Mouse (Mus musculus) intestine, embryonic 15.5 days (tissue): Measurements from ENCODE around the gene Gm14137. TPM values are rescaled to one million over a fixed set of nuclear protein-coding genes. Genes with fewer than 3 reads are reported as not detected.

ENCODE experiments used
- ATAC-seq: fragments of 200-750 bp; cut with Nextera tagmentation; 2 replicates; pipeline ENCODE4 v1.8.0; 2017; ENCODE audit warnings: moderate TSS enrichment, moderate library complexity
- H3K27ac ChIP-seq: fragments of 300-500 bp; sonication (generic); 2 replicates; pipeline ENCODE4 v1.5.1; 2015; ENCODE audit warnings: mild to moderate bottlenecking, inconsistent platforms
- H3K27me3 ChIP-seq: fragments of 300-500 bp; sonication (generic); replicated peaks from 2 replicates; pipeline ENCODE4 v1.6.1; 2015; ENCODE audit warnings: inconsistent platforms
- H3K36me3 ChIP-seq: fragments of 300-500 bp; sonication (generic); 2 replicates; pipeline ENCODE4 v1.6.1; 2015; ENCODE audit warnings: inconsistent platforms
- H3K4me1 ChIP-seq: fragments of 300-500 bp; sonication (generic); replicated peaks from 2 replicates; pipeline ENCODE4 v1.6.1; 2015; ENCODE audit warnings: inconsistent platforms
- H3K4me2 ChIP-seq: fragments of 300-500 bp; sonication (generic); replicated peaks from 2 replicates; pipeline ENCODE4 v1.6.1; 2015; ENCODE audit warnings: mild to moderate bottlenecking, inconsistent platforms
- H3K4me3 ChIP-seq: fragments of 300-500 bp; sonication (generic); replicated peaks from 2 replicates; pipeline ENCODE4 v1.5.1; 2015; ENCODE audit warnings: inconsistent platforms
- H3K9ac ChIP-seq: fragments of 300-500 bp; sonication (generic); 2 replicates; pipeline ENCODE4 v1.6.1; 2015; ENCODE audit warnings: inconsistent platforms
- H3K9me3 ChIP-seq: fragments of 300-500 bp; sonication (generic); 2 replicates; pipeline ENCODE4 v1.6.1; 2016; ENCODE audit warnings: inconsistent platforms
- WGBS: fragments of 180-500 bp; shearing (Covaris S2); methylation state at CpG from one replicate; pipeline ENCODE4 v1.1.7; 2015; 5-methylcytosine and 5-hydroxymethylcytosine counted together
- polyA plus RNA-seq: library from polyadenylated mRNA; unstranded; fragments of >200 nt; fragmentation: Nextera tagmentation; extraction: Ambion mirVana; gene quantifications from 2 replicates; pipeline ENCODE4 v1.2.1, GENCODE M21; 2015

The Gm14137 gene
- polyA plus RNA-seq, 1 experiment from 2014 or later = 0.38 TPM

- H3K36me3 ChIP-seq = no peaks in the 10 kb centered on the region
- no peaks in the 10 kb centered on the region for H3K9me3 ChIP-seq
- H3K27me3 ChIP-seq = no peaks in the 10 kb centered on the region
- H3K27ac ChIP-seq = no peak overlapping the region
- no peak overlapping the region for H3K4me2 ChIP-seq
- H3K4me3 ChIP-seq = no peak overlapping the region
- WGBS = 59% methylated on average over 6 of the region's 6 CpGs
- peaks cover 21% of the 10 kb centered on the region for H3K4me1 ChIP-seq
- ATAC-seq = no peak
- H3K9ac ChIP-seq = no peak overlapping the region
Measured at GRCm38 (mm10) chr2:119175614-119176013, 1.3 kb downstream of the Gm14137 start.

GRCm38 (mm10) chr2:119176761-119177160 is 2.5 kb downstream of the Gm14137 start:
- ATAC-seq = no peak
- Histone ChIP-seq H3K9ac (no peak overlapping the region), H3K36me3 (no peaks in the 10 kb centered on the region), H3K4me2 (no peak overlapping the region), H3K4me1 (peaks cover 21% of the 10 kb centered on the region), H3K27me3 (no peaks in the 10 kb centered on the region), H3K27ac (no peak overlapping the region), H3K4me3 (no peak overlapping the region), H3K9me3 (no peaks in the 10 kb centered on the region)
- WGBS = 47% methylated on average over 3 of the region's 3 CpGs

GRCm38 (mm10) chr2:119177384-119177939 is 3.2 kb downstream of the Gm14137 start:
- Histone ChIP-seq H3K27ac (no peak overlapping the region), H3K4me3 (no peak overlapping the region), H3K27me3 (no peaks in the 10 kb centered on the region), H3K9ac (no peak overlapping the region), H3K4me1 (peaks cover 19% of the 10 kb centered on the region), H3K4me2 (no peak overlapping the region), H3K36me3 (peaks cover 3% of the 10 kb centered on the region; the same call in 1 of the 2 replicates), H3K9me3 (no peaks in the 10 kb centered on the region)
- WGBS = 86% methylated on average over 5 of the region's 5 CpGs
- ATAC-seq = no peak

- Histone ChIP-seq H3K36me3 (peaks cover 14% of the 10 kb centered on the region; the same call in 1 of the 2 replicates), H3K4me2 (no peak overlapping the region), H3K4me1 (no peaks in the 10 kb centered on the region), H3K27me3 (no peaks in the 10 kb centered on the region), H3K4me3 (no peak overlapping the region), H3K9ac (no peak overlapping the region), H3K27ac (no peak overlapping the region), H3K9me3 (no peaks in the 10 kb centered on the region)
- ATAC-seq = no peak
- 86% methylated on average over 7 of the region's 7 CpGs for whole genome bisulfite sequencing
Measured at GRCm38 (mm10) chr2:119182914-119183313, 8.6 kb downstream of the Gm14137 start.

DNA sequence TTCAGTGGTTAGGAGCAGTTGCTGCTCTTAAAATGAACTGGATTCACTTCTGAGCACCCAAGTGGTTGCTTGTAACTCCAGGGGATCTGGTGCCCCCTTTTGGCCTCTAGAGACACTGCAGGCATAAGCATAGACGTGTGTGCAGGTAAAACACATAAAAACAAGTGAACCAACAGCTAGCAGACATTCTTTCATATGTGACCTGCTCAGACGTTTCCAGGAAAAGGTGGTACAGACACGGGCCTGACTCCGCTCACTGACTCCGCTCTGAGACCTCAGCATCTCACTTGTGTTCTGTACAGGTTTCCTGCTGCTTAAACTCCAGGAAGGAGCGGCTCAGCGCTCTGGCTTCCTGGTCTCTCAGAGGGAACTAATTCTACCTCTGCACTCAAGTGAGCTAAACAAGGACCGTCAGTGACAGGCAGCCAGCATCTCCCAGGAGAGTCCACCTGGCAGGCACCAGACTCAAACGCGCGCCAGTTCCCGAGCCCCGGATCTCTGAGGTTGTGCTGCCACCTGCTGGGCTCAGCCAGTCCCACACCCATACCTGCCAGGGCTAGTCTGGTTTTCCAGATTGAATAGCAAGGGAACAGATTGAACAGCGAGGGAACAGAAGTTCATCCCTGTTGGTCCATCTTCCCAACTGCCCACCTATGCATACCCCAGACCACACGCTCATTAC is 14.9 kb downstream of the Gm14137 start:
- WGBS = 7% methylated on average over 15 of the region's 15 CpGs

DNA sequence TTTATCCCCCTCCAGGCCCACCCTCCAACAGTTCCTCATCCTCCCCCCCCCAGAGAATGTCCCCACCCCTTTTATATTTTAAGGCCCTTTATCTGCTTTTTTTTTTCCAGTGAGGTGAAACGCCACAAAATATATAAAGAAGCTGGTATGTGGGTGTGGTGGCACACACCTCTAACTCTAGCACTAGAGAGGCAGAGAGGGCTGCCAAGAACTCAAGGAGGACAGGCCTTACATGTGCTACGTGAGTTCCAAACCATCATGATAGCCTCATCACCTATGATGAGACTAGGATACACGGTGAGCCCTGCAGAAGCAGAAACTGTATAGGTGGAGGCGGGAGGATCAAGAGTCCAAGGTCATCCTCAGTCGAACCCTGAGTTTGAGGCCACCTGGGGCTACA is 16.7 kb downstream of the Gm14137 start:
- ATAC-seq = no peak
- Histone ChIP-seq H3K27ac (no peak overlapping the region), H3K9ac (no peak overlapping the region), H3K27me3 (no peaks in the 10 kb centered on the region), H3K4me3 (no peak overlapping the region), H3K36me3 (no peaks in the 10 kb centered on the region), H3K4me1 (peaks cover 3% of the 10 kb centered on the region; the same call in 1 of the 2 replicates), H3K9me3 (no peaks in the 10 kb centered on the region), H3K4me2 (no peak overlapping the region)
- WGBS = 77% methylated on average over 5 of the region's 5 CpGs

More for the DNA sequence above, 14.9 kb downstream of the Gm14137 start:
- H3K4me3 ChIP-seq = peak overlapping the region; percentile 32
- H3K4me2 ChIP-seq = peak overlapping the region; percentile 75
- H3K36me3 ChIP-seq = 0 out of 2 replicates have a peak, but pooled peaks cover 8% of the 10 kb centered on the region
- no peaks in the 10 kb centered on the region for H3K9me3 ChIP-seq
- ATAC-seq = peak; percentile 94
- H3K27me3 ChIP-seq = no peaks in the 10 kb centered on the region
- H3K27ac ChIP-seq = no peak overlapping the region
- H3K9ac ChIP-seq = peak overlapping the region; percentile 27; the same call in 1 of the 2 replicates
- peaks cover 3% of the 10 kb centered on the region; the same call in 1 of the 2 replicates for H3K4me1 ChIP-seq

GRCm38 (mm10) chr2:119194140-119194539 is 19.8 kb downstream of the Gm14137 start:
- Histone ChIP-seq H3K27me3 (no peaks in the 10 kb centered on the region), H3K9ac (no peak overlapping the region), H3K27ac (no peak overlapping the region), H3K9me3 (no peaks in the 10 kb centered on the region), H3K4me1 (peaks cover 1% of the 10 kb centered on the region; the same call in 1 of the 2 replicates), H3K4me3 (no peak overlapping the region), H3K4me2 (no peak overlapping the region), H3K36me3 (no peaks in the 10 kb centered on the region)
- ATAC-seq = no peak
- 87% methylated on average over 5 of the region's 5 CpGs for WGBS

DNA sequence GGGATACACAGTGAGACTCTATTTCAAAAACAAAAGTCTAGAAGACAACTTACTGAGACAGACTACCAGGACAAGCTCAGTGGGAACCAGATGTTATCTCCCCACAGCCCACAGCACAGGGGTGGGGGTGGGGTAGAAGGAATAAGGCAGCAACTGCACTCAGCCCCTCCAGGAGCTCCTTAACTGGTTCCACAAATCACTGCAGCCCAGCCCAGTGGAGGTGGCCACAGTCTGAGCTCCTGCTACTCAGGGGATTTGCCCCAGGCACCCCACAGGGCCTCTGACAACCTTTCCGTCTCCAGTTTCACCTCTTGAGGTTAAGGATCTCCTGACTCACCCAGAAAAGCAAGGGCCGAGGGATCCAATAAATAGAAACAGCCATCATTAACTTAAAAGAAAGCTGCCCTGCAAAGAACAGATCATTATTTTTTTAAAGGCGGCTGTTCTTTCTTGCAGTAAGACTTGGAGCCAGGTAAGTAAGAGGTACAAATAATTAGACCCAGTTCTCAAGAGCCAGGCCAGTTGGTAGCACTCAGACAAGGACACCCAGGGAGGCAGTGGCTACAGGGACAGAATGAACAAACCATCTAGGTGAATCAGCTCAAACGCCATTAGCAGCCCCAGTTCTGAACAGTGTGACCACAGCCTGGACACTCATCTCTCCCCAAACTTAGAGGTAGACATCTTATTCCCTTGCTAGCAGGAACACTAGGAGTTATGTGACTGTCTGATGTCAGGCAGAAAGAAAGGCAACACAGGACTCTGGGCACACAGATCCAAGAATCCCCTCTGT is 22.2 kb downstream of the Gm14137 start:
- no peak for ATAC-seq
- no peaks in the 10 kb centered on the region for H3K9me3 ChIP-seq
- H3K4me2 ChIP-seq = no peak overlapping the region
- no peak overlapping the region for H3K9ac ChIP-seq
- no peaks in the 10 kb centered on the region for H3K36me3 ChIP-seq
- H3K4me1 ChIP-seq = no peaks in the 10 kb centered on the region
- 41% methylated on average over 4 of the region's 4 CpGs for WGBS
- no peak overlapping the region for H3K4me3 ChIP-seq
- no peak overlapping the region for H3K27ac ChIP-seq
- H3K27me3 ChIP-seq = no peaks in the 10 kb centered on the region

DNA sequence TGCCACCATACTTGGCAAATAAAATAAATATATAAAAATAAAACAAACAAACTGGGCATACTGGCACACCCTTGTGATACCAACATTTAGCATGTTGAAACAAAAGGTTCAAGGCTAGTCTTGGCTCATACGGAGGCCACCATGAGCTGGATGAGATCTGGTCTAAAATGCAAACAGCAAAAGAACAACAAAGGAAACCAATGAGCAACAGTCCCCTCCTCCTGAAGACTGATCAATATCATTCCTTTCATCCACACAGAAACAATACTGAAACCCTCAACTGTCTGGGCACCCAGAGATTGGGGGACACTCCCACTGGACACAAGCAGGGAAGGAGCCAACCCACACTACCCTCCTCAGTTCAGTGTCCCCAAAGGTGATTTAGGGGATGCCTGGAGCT is 23.2 kb downstream of the Gm14137 start:
- Histone ChIP-seq H3K4me1 (no peaks in the 10 kb centered on the region), H3K4me3 (no peak overlapping the region), H3K27me3 (no peaks in the 10 kb centered on the region), H3K27ac (no peak overlapping the region), H3K4me2 (no peak overlapping the region), H3K36me3 (no peaks in the 10 kb centered on the region), H3K9me3 (no peaks in the 10 kb centered on the region), H3K9ac (no peak overlapping the region)
- 81% methylated on average over 1 of the region's 1 CpGs for WGBS
- ATAC-seq = no peak

GRCm38 (mm10) chr2:119198049-119198448 is 23.7 kb downstream of the Gm14137 start:
- no peaks in the 10 kb centered on the region for H3K9me3 ChIP-seq
- H3K27me3 ChIP-seq = no peaks in the 10 kb centered on the region
- no peak for ATAC-seq
- no peak overlapping the region for H3K4me3 ChIP-seq
- no peak overlapping the region for H3K27ac ChIP-seq
- no peak overlapping the region for H3K4me2 ChIP-seq
- no peak overlapping the region for H3K9ac ChIP-seq
- 0 out of 2 replicates have a peak, but pooled peaks cover 3% of the 10 kb centered on the region for H3K4me1 ChIP-seq
- WGBS = 42% methylated on average over 1 of the region's 1 CpGs
- no peaks in the 10 kb centered on the region for H3K36me3 ChIP-seq

- Histone ChIP-seq H3K4me2 (no peak overlapping the region), H3K4me1 (0 out of 2 replicates have a peak, but pooled peaks cover 10% of the 10 kb centered on the region), H3K9me3 (no peaks in the 10 kb centered on the region), H3K27ac (no peak overlapping the region), H3K4me3 (no peak overlapping the region), H3K36me3 (no peaks in the 10 kb centered on the region), H3K9ac (no peak overlapping the region), H3K27me3 (no peaks in the 10 kb centered on the region)
- 74% methylated on average over 3 of the region's 3 CpGs for WGBS
- ATAC-seq = no peak
Measured at GRCm38 (mm10) chr2:119198934-119199333, 24.6 kb downstream of the Gm14137 start.

DNA sequence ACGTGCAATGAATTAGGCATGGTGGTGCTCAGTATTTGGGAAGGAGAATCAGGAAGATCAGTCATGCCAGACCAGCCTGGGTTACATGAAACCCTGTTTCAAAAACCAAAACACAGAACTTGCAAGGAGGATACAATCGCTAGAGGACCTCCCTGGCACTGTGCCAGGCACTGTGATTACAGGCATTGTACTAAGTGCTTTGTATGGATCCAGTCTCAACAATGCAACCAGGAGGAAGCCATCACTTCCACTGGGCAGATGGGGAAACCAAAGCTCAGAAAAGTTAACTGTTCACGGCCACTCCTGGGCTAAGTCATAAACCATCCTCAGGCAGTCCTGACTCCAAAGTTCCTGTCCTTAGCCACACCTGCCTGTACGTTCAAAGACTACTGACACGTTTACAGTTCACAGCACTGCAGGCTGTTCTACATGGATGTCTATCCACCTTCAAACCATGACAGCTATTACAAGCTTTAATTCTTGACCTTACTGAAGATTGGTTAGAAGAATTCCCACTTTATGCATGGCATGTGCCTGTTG is 28.7 kb downstream of the Gm14137 start:
- 32% methylated on average over 5 of the region's 5 CpGs for WGBS
- peak; percentile 78 for ATAC-seq
- Histone ChIP-seq H3K4me3 (no peak overlapping the region), H3K27me3 (no peaks in the 10 kb centered on the region), H3K36me3 (no peaks in the 10 kb centered on the region), H3K9me3 (no peaks in the 10 kb centered on the region), H3K4me1 (0 out of 2 replicates have a peak, but pooled peaks cover 10% of the 10 kb centered on the region), H3K4me2 (no peak overlapping the region), H3K27ac (no peak overlapping the region), H3K9ac (no peak overlapping the region)
